Mouse (Mus musculus): ENCODE data around the gene Orm2.

DNA sequence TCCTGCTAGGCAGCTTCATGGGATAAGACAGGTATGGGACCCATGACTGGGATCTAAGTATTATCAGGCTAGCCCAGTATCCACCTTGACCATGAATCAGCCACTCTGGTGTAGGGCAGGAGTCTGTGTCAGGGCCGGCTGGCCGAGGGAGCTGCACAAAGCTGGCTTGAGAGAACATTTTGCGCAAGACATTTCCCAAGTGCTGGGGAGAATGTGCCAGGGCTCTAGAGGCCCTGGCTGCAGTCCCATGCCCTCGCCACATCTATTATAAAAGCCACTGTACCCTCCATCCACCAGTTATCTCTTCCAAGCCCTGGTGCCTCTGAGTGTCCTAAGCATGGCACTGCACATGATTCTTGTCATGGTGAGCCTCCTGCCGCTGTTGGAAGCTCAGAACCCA lies at the start of gene Orm2:
- TF ChIP-seq CTCF (IDR thresholded peaks at IDR 0.05) (no peak), EP300 (IDR thresholded peaks at IDR 0.05; ENCODE audit: insufficient read depth, low read depth, low read length) (peak; percentile 69; the same call in 1 of the 2 replicates)

All from heart, adult 2 months (tissue).